Mouse (Mus musculus) embryonic facial prominence, embryonic 14.5 days (tissue): Measurements from ENCODE around the gene Abcd2. TPM values are rescaled to one million over a fixed set of nuclear protein-coding genes. Genes with fewer than 3 reads are reported as not detected.

Experiments used
- polyA plus RNA-seq: library from polyadenylated mRNA; unstranded; fragments of >200 nt; fragmentation: Nextera tagmentation; extraction: Ambion mirVana; gene quantifications from 2 replicates; pipeline ENCODE4 v1.2.1, GENCODE M21; 2014

Abcd2 gene
- polyA plus RNA-seq, 1 experiment from 2014 or later = 4.8 TPM

Other genes with a start within 250 kb of the Abcd2 start
- gene Kif21a, start 141.9 kb downstream of the Abcd2 start, polyA plus RNA-seq = 11.2 and 13.2 TPM in 2 replicates
- not detected in 2 replicates for gene CN725425, start 7.7 kb upstream of the Abcd2 start, polyA plus RNA-seq